Mouse (Mus musculus) liver, embryonic 11.5 days (tissue): ENCODE measurements around the gene Ephb1. TPM values are rescaled to one million over a fixed set of nuclear protein-coding genes. Genes with fewer than 3 reads are reported as not detected.

ENCODE experiments used
- ATAC-seq: fragments of 200-750 bp; cut with Nextera tagmentation; replicated peaks from 2 replicates; pipeline ENCODE4 v1.8.0; 2017; ENCODE audit warnings: moderate number of reproducible peaks, mild to moderate bottlenecking, moderate TSS enrichment, moderate library complexity; ENCODE audit not compliant: low FRiP score
- DNase-seq: peaks from one replicate; pipeline ENCODE4 v3.0.0-alpha.2; 2017; ENCODE audit warnings: low spot score
- H3K27ac ChIP-seq: fragments of 300-500 bp; sonication (generic); 2 replicates; pipeline ENCODE4 v1.5.1; 2014; ENCODE audit warnings: mild to moderate bottlenecking, low read depth, low read length, control low read depth
- H3K27me3 ChIP-seq: fragments of 300-500 bp; sonication (generic); replicated peaks from 2 replicates; pipeline ENCODE4 v1.6.1; 2014; ENCODE audit warnings: low read length, mixed read lengths; ENCODE audit not compliant: control insufficient read depth, insufficient read depth
- H3K36me3 ChIP-seq: fragments of 300-500 bp; sonication (generic); 2 replicates; pipeline ENCODE4 v1.6.1; 2014; ENCODE audit warnings: mild to moderate bottlenecking, low read length, moderate library complexity, mixed read lengths; ENCODE audit not compliant: control insufficient read depth, insufficient read depth
- H3K4me1 ChIP-seq: fragments of 300-500 bp; sonication (generic); replicated peaks from 2 replicates; pipeline ENCODE4 v1.6.1; 2014; ENCODE audit warnings: low read length, mixed read lengths; ENCODE audit not compliant: control insufficient read depth, insufficient read depth
- H3K4me2 ChIP-seq: fragments of 300-500 bp; sonication (generic); 2 replicates; pipeline ENCODE4 v1.6.1; 2014; ENCODE audit warnings: mild to moderate bottlenecking, control low read depth, moderate library complexity
- H3K4me3 ChIP-seq: fragments of 300-500 bp; sonication (generic); 2 replicates; pipeline ENCODE4 v1.5.1; 2014; ENCODE audit warnings: low read depth, low read length, control low read depth
- H3K9ac ChIP-seq: fragments of 300-500 bp; sonication (generic); 2 replicates; pipeline ENCODE4 v1.6.1; 2014; ENCODE audit warnings: low read depth, low read length, control low read depth
- H3K9me3 ChIP-seq: fragments of 300-500 bp; sonication (generic); 2 replicates; pipeline ENCODE4 v1.6.1; 2016; ENCODE audit warnings: low read length, inconsistent platforms, mixed read lengths; ENCODE audit not compliant: control insufficient read depth
- WGBS: fragments of 180-500 bp; shearing (Covaris S2); extraction: QIAGEN DNeasy Blood & Tissue Kit; methylation state at CpG from one replicate; pipeline ENCODE4 v1.1.7; 2014; 5-methylcytosine and 5-hydroxymethylcytosine counted together
- polyA plus RNA-seq: library from polyadenylated mRNA; unstranded; fragments of >200 nt; fragmentation: Nextera tagmentation; extraction: Ambion mirVana; gene quantifications from 2 replicates; pipeline ENCODE4 v1.2.1, GENCODE M21; 2014

Ephb1 gene
- polyA plus RNA-seq, 1 experiment from 2014 or later = 0.70 TPM

DNA sequence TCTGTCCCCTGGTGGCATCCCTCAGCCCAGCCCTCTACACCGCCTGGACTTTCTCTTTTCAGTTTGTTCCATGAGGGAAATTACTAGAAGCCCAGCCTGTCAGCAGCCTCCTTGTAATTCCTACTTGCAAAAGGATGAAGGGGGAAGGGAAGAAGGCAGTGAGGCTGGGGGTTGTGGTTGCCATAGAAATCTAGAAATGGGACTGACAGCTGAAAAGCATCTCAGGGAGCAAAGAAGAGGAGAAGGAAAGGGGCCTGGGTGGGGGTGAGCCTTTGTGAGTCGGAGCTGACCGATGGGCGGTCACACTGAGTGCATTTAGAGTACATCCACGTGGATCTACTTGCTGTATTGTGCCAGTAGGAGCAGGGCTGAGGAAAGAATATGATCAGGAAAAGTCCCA lies 445.6 kb downstream of the Ephb1 start:
- H3K4me2 ChIP-seq = no peak overlapping the region
- no peak overlapping the region for H3K27ac ChIP-seq
- H3K4me1 ChIP-seq = no peaks in the 10 kb centered on the region
- H3K36me3 ChIP-seq = no peaks in the 10 kb centered on the region
- no peak overlapping the region for H3K9ac ChIP-seq
- no peaks in the 10 kb centered on the region for H3K9me3 ChIP-seq
- WGBS = 82% methylated on average over 5 of the region's 5 CpGs
- DNase-seq (no peak), ATAC-seq (no peak)
- H3K27me3 ChIP-seq = no peaks in the 10 kb centered on the region
- H3K4me3 ChIP-seq = no peak overlapping the region

DNA sequence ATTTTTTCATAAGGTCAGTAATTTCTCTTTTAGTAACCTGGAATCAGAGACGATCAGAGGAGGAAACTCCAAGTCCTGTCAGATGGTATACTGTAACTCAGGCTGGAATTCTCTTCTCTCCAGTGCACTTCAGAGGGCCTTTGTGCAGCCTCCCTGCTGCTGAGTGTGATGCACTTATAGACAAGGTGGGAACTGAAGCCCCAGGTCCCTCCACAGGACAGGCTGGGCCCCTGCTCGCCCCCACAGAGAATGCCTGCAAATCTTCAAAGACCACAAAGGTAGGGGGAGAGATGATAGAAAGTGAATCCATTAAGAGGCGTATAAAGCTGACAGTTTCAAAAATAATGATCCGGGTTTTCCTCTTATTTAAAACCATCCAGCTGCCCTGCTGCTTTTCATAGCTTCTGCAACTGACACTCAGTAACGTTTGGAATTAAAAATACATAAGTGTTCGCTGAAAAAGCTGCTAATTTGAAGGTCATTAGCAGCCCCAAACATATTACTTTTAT lies 446.7 kb downstream of the Ephb1 start:
- H3K4me3 ChIP-seq = no peak overlapping the region
- no peak overlapping the region for H3K4me2 ChIP-seq
- no peaks in the 10 kb centered on the region for H3K9me3 ChIP-seq
- H3K36me3 ChIP-seq = no peaks in the 10 kb centered on the region
- no peak overlapping the region for H3K27ac ChIP-seq
- H3K4me1 ChIP-seq = no peaks in the 10 kb centered on the region
- H3K9ac ChIP-seq = no peak overlapping the region
- 60% methylated on average over 6 of the region's 6 CpGs for WGBS
- no peak for DNase-seq
- ATAC-seq = no peak
- no peaks in the 10 kb centered on the region for H3K27me3 ChIP-seq

DNA sequence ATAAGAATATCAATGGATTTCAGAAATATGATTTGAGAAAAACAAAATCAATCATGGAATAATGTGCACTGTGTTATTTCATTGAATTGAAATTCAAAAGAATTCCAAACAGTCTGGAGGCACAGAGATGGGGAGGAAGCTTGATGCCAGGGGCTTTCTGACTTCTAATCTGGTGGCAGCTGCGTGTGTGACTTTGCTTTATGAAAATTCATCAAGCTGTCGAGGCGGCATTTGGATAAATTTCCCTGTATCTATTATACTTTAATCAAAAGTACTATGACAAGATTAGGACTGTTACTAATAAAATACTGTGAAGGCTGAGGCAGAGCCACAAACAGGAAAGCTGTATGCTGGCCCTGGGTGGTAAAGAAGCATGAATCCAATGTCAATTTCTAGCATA lies 451.1 kb downstream of the Ephb1 start:
- no peak for DNase-seq
- 81% methylated on average over 3 of the region's 3 CpGs for WGBS
- no peaks in the 10 kb centered on the region for H3K4me1 ChIP-seq
- no peak overlapping the region for H3K9ac ChIP-seq
- no peaks in the 10 kb centered on the region for H3K27me3 ChIP-seq
- H3K36me3 ChIP-seq = no peaks in the 10 kb centered on the region
- no peak overlapping the region for H3K27ac ChIP-seq
- ATAC-seq = no peak
- no peak overlapping the region for H3K4me2 ChIP-seq
- H3K4me3 ChIP-seq = no peak overlapping the region
- no peaks in the 10 kb centered on the region for H3K9me3 ChIP-seq

DNA sequence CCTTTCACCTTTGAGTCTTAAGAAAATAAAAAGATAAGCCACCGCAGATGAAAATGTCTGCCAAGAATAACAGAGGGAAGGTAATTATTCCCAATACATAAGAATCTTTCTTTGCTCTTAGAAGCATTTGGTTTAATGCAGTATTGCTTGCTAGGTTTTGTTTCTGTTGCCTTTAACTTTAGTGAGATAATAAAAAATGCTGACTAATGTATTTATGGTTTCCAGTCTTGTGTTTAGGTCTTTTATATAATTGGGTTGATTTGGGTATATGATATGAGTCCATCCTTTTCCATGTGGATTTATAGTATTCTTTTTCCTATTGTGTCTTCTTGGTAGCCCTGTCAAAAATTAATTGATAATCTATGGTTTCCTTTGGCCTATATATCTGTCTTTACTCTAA lies 456.6 kb downstream of the Ephb1 start:
- Histone ChIP-seq H3K4me1 (no peaks in the 10 kb centered on the region), H3K4me3 (no peak overlapping the region), H3K9ac (no peak overlapping the region), H3K4me2 (no peak overlapping the region), H3K9me3 (no peaks in the 10 kb centered on the region), H3K27ac (no peak overlapping the region), H3K27me3 (no peaks in the 10 kb centered on the region), H3K36me3 (no peaks in the 10 kb centered on the region)
- ATAC-seq (no peak), DNase-seq (no peak)
- 86% methylated on average over 1 of the region's 1 CpGs for WGBS

DNA sequence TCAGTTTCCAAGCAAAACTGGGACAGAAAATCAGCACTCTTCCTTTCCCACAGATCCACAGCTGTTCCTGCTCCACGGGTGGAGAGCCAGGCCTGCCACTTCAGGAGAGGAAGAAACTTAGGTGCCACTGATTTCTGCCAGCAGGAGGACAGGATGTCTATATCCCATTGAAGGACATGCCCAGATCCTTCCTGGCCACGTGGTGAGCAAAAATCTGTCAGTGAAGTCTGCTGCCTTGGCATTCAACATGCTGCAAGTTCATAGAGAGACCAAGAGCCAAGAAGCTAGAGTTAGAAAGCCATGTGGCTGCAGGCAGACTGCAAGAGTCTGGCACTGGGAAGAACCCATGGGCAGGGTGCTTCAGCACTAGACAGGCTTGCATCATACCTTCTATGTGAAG lies 471.2 kb downstream of the Ephb1 start:
- H3K36me3 ChIP-seq = no peaks in the 10 kb centered on the region
- no peak overlapping the region for H3K4me2 ChIP-seq
- 63% methylated on average over 2 of the region's 2 CpGs for WGBS
- DNase-seq = no peak
- H3K27ac ChIP-seq = no peak overlapping the region
- no peak overlapping the region for H3K9ac ChIP-seq
- no peaks in the 10 kb centered on the region for H3K27me3 ChIP-seq
- no peak overlapping the region for H3K4me3 ChIP-seq
- H3K9me3 ChIP-seq = no peaks in the 10 kb centered on the region
- no peak for ATAC-seq
- H3K4me1 ChIP-seq = no peaks in the 10 kb centered on the region

DNA sequence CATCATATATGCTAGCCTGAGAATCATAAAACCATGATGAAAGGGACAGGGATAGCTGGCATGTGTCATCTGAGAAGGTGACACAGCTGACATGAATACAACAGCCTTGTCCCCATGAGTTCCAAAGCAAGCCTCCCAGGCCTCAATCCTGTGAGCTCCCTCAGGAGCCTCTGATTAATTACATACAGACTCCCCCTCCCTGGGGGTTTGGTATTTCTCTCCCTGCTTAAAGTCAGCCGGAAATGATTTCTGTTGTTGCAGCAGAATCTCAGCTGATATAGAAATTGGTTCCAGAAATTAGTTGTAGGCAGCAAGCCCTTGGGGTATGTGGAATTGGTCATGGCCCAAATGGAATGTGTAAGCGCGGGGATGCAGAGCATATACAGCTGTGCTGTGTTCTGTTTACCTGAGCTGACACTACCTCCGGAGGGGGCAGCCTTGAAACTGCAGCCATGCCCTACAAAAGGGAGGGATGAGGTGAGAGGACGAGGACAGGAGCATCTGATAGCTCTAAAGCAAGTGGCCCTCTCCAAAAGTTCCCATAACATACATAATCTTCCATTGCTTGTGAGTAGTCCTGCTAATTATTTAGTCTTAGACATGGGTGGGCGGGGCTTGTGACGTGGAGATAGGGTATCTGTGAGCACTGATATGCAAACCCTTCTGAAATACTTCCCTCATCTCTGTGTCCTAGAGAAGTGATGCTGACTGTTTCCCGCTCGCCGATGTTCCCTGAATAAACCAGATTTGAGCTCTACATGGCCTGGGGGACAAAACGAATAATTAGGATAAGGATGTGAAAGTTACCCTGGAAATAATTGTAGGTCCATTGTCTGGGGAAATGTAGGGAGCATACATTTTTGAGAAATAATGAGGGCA lies 477.1 kb downstream of the Ephb1 start:
- Histone ChIP-seq H3K9me3 (no peaks in the 10 kb centered on the region), H3K36me3 (no peaks in the 10 kb centered on the region), H3K27ac (no peak overlapping the region), H3K4me1 (no peaks in the 10 kb centered on the region), H3K9ac (no peak overlapping the region), H3K27me3 (no peaks in the 10 kb centered on the region), H3K4me2 (no peak overlapping the region), H3K4me3 (no peak overlapping the region)
- 65% methylated on average over 11 of the region's 11 CpGs for WGBS
- DNase-seq = no peak
- no peak for ATAC-seq

DNA sequence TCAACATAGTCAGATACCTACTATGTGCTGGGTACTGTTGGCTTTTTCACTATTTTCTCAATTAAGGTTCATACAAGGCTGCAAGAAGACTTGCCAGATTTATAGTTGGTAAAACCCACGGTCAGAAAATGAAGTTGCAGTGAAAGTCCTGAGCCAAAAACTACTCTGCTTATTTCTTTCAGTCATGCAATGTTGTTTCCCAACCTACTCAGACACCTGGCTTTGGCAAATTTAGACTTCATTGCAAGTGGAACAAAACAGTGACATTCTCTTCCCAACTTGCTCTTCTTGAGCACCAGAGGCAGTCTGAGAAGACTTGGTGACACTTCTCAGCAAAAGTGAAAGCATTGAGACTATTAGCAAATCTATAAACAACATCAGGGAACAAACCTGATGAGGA lies 479.2 kb downstream of the Ephb1 start:
- H3K4me1 ChIP-seq = no peaks in the 10 kb centered on the region
- no peak for ATAC-seq

More for the DNA sequence above, 479.2 kb downstream of the Ephb1 start:
- no peaks in the 10 kb centered on the region for H3K9me3 ChIP-seq
- no peaks in the 10 kb centered on the region for H3K27me3 ChIP-seq
- no peaks in the 10 kb centered on the region for H3K36me3 ChIP-seq
- H3K9ac ChIP-seq = no peak overlapping the region
- H3K4me2 ChIP-seq = no peak overlapping the region
- 80% methylated on average over 1 of the region's 1 CpGs for WGBS
- DNase-seq = no peak
- no peak overlapping the region for H3K27ac ChIP-seq
- no peak overlapping the region for H3K4me3 ChIP-seq
